Mouse (Mus musculus) small intestine, adult 2 months (tissue): ENCODE measurements around the gene Nfkbie.

Experiments
- CTCF ChIP-seq: fragments of 200-500 bp; IDR thresholded peaks from 2 replicates; pipeline ENCODE4 v1.5.1; 2012; ENCODE audit warnings: low read depth, mild to moderate bottlenecking, control low read depth, inconsistent platforms, low read length, moderate library complexity, mixed read lengths; ENCODE audit not compliant: insufficient replicate concordance, insufficient read length; ENCODE audit errors: extremely low read depth
- POLR2A ChIP-seq: fragments of 200-500 bp; IDR thresholded peaks from 2 replicates; pipeline ENCODE4 v1.6.1; 2012; ENCODE audit warnings: low read depth, mild to moderate bottlenecking, control low read depth, inconsistent platforms, low read length, moderate library complexity

DNA sequence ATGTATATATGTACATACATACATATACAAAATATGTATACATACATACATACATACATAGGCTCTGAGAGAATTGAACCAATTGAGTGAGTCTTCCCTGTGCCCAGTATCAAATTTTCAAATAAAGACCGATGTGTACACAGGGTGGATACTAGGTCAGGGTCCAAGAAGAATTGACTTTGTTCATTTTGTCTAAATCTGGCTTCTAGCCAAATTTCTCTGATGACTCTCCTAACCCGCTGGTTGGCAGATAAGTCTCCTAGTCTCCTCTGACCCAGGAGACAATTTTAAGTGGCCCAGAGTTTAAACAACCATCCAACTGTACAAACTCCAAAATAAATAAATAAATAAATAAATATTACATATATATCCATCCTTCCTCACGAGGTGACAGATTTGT is 43.4 kb downstream of the Nfkbie start:
- no peak for TF ChIP-seq CTCF
- no peak for TF ChIP-seq POLR2A
